ENCODE assay signal across 9 mouse cellular contexts in genomic region chr5:96677498-96677897, GRCm38 (mm10).
A peak's percentile ranks its signal among the peaks of the same experiment; 100 is the strongest.
DNase-seq lines count a peak whose midpoint lies in the region; ATAC-seq and TF ChIP-seq lines count a peak whose summit lies in the region.
"Had no signal": no experiment of that assay in that cellular context is flagged by ENCODE, and none has a peak within 500 bp of the region (broad histone marks: within the 10 kb centered on the region; RNA-seq: fewer than 3 reads in every experiment).

No protein-coding gene starts in this region.

- no peak for ATAC-seq in CD4-positive, CD25-positive, alpha-beta regulatory T cell, adult 4 months
- ATAC-seq in liver, embryonic 12.5 days = no peak
- peak; percentile 73 for ATAC-seq in kidney, postnatal 0 days (replicated peaks; ENCODE audit: low FRiP score, low read depth)

- no peaks in the 10 kb centered on the region for H3K79me2 ChIP-seq in liver, adult 2 months (ENCODE audit: control insufficient read depth, insufficient read depth, low read length)

- no peak overlapping the region for H3K27ac ChIP-seq in liver, adult 2 months (replicated peaks; ENCODE audit: insufficient read depth, low read depth, low read length)
- H3K27ac ChIP-seq in liver, embryonic 12.5 days = no peak overlapping the region
- no peak overlapping the region for H3K27ac ChIP-seq in kidney, postnatal 0 days
- H3K27ac ChIP-seq: midbrain, embryonic 12.5 days had no signal

- 22% methylated on average over 2 of the region's 2 CpGs for WGBS in liver, adult 2 months
- 10% methylated on average over 2 of the region's 2 CpGs for WGBS in liver, embryonic 12.5 days (ENCODE audit: insufficient replicate concordance)
- 44% methylated on average over 2 of the region's 2 CpGs for WGBS in kidney, postnatal 0 days

- no peaks in the 10 kb centered on the region for H3K36me3 ChIP-seq in liver, adult 2 months (ENCODE audit: control insufficient read depth, insufficient read depth, low read length)
- no peaks in the 10 kb centered on the region for H3K36me3 ChIP-seq in liver, embryonic 12.5 days
- H3K36me3 ChIP-seq in kidney, postnatal 0 days (ENCODE audit: insufficient read depth, low read length) = peaks cover 5% of the 10 kb centered on the region; the same call in 1 of the 2 replicates
- H3K36me3 ChIP-seq: midbrain, embryonic 12.5 days had no signal

- no peak overlapping the region for H3K4me3 ChIP-seq in liver, adult 2 months (ENCODE audit: insufficient read depth, low read depth, low read length)
- no peak overlapping the region for H3K4me3 ChIP-seq in liver, embryonic 12.5 days
- H3K4me3 ChIP-seq in kidney, postnatal 0 days (replicated peaks; ENCODE audit: low read depth, low read length) = no peak overlapping the region
- H3K4me3 ChIP-seq: midbrain, embryonic 12.5 days had no signal

- no peaks in the 10 kb centered on the region for H3K9me3 ChIP-seq in liver, embryonic 12.5 days (replicated peaks)
- no peaks in the 10 kb centered on the region for H3K9me3 ChIP-seq in kidney, postnatal 0 days (replicated peaks; ENCODE audit: low read length)
- H3K9me3 ChIP-seq: midbrain, embryonic 12.5 days had no signal

- TF ChIP-seq CTCF in liver, adult 2 months (IDR thresholded peaks at IDR 0.05; ENCODE audit: low read depth, low read length) = peak; percentile 54
- TF ChIP-seq CTCF in kidney, postnatal 0 days (IDR thresholded peaks at IDR 0.05; ENCODE audit: low read depth) = peak; percentile 88

- H3K9ac ChIP-seq in liver, adult 2 months (ENCODE audit: low read depth, low read length) = no peak overlapping the region
- H3K9ac ChIP-seq in liver, embryonic 12.5 days = no peak overlapping the region
- H3K9ac ChIP-seq in kidney, postnatal 0 days (ENCODE audit: low read depth, low read length) = no peak overlapping the region
- H3K9ac ChIP-seq: midbrain, embryonic 12.5 days had no signal

- no peaks in the 10 kb centered on the region for H3K4me1 ChIP-seq in liver, adult 2 months (ENCODE audit: control insufficient read depth, insufficient read depth, low read length)
- no peaks in the 10 kb centered on the region for H3K4me1 ChIP-seq in liver, embryonic 12.5 days
- no peaks in the 10 kb centered on the region for H3K4me1 ChIP-seq in kidney, postnatal 0 days (replicated peaks; ENCODE audit: insufficient read depth, low read length)
- H3K4me1 ChIP-seq: midbrain, embryonic 12.5 days had no signal

- H3K27me3 ChIP-seq in liver, adult 2 months (ENCODE audit: control insufficient read depth, insufficient read depth, low read length) = no peaks in the 10 kb centered on the region
- H3K27me3 ChIP-seq in liver, embryonic 12.5 days (replicated peaks) = no peaks in the 10 kb centered on the region
- no peaks in the 10 kb centered on the region for H3K27me3 ChIP-seq in kidney, postnatal 0 days (ENCODE audit: insufficient read depth, low read length)
- H3K27me3 ChIP-seq: midbrain, embryonic 12.5 days had no signal

- peak; percentile 9 for DNase-seq in CD4-positive, CD25-positive, alpha-beta regulatory T cell, adult 2 months (ENCODE audit: low read depth, low spot score)
- DNase-seq in liver, adult 2 months (ENCODE audit: extremely low read depth, low read depth, low spot score) = peak; percentile 75
- DNase-seq in embryo, embryonic 9.5 days (ENCODE audit: extremely low spot score) = peak; percentile 37
- DNase-seq in kidney, postnatal 0 days (ENCODE audit: low spot score) = peak; percentile 84
- DNase-seq in lung, postnatal 14 days = peak; percentile 63
- DNase-seq in B cell, adult 2 months = no peak

- H3K4me2 ChIP-seq in liver, embryonic 12.5 days = no peak overlapping the region
- H3K4me2 ChIP-seq in kidney, postnatal 0 days (ENCODE audit: low read length) = no peak overlapping the region
- H3K4me2 ChIP-seq: midbrain, embryonic 12.5 days had no signal

- TF ChIP-seq POLR2A in liver, adult 2 months (IDR thresholded peaks at IDR 0.05; ENCODE audit: extremely low read depth, insufficient read depth, low read length) = no peak

Comparison
In these comparisons a context has a peak if more than half of its experiments do, and no peak if none do; other contexts are left out.
1. DNase-seq: peak in CD4-positive, CD25-positive, alpha-beta regulatory T cell, adult 2 months (single experiment), liver, adult 2 months (single experiment), embryo, embryonic 9.5 days (single experiment), kidney, postnatal 0 days (single experiment) and lung, postnatal 14 days (single experiment); none in B cell, adult 2 months (0 of 2).